Mouse (Mus musculus) neural tube, embryonic 14.5 days (tissue): ENCODE measurements at regions not wholly inside any gene's neighbourhood (a gene's known extent, or its start where the extent isn't known, plus 50 kb on each side); places are given as distances from the start of the nearest gene placed in this dataset.

ENCODE experiments used
- ATAC-seq: fragments of 200-750 bp; cut with Nextera tagmentation; 2 replicates; pipeline ENCODE4 v1.8.0; 2017; ENCODE audit warnings: low read depth, mild to moderate bottlenecking, moderate TSS enrichment, moderate library complexity
- H3K27ac ChIP-seq: fragments of 300-500 bp; sonication (generic); 2 replicates; pipeline ENCODE4 v1.5.1; 2014; ENCODE audit warnings: low read depth, mild to moderate bottlenecking, control low read depth, low read length, moderate library complexity, mixed read lengths
- H3K27me3 ChIP-seq: fragments of 300-500 bp; sonication (generic); 2 replicates; pipeline ENCODE4 v1.6.1; 2014; ENCODE audit warnings: low read length; ENCODE audit not compliant: control insufficient read depth, insufficient read depth
- H3K36me3 ChIP-seq: fragments of 300-500 bp; sonication (generic); 2 replicates; pipeline ENCODE4 v1.6.1; 2014; ENCODE audit warnings: low read length, mixed read lengths; ENCODE audit not compliant: control insufficient read depth, insufficient read depth
- H3K4me1 ChIP-seq: fragments of 300-500 bp; sonication (generic); 2 replicates; pipeline ENCODE4 v1.6.1; 2014; ENCODE audit warnings: low read length; ENCODE audit not compliant: control insufficient read depth, insufficient read depth
- H3K4me2 ChIP-seq: fragments of 300-500 bp; sonication (generic); 2 replicates; pipeline ENCODE4 v1.6.1; 2014; ENCODE audit warnings: mild to moderate bottlenecking, low read depth, low read length, control low read depth
- H3K4me3 ChIP-seq: fragments of 300-500 bp; sonication (generic); 2 replicates; pipeline ENCODE4 v1.5.1; 2014; ENCODE audit warnings: low read depth, low read length, control low read depth, mixed read lengths
- H3K9ac ChIP-seq: fragments of 300-500 bp; sonication (generic); replicated peaks from 2 replicates; pipeline ENCODE4 v1.6.1; 2014; ENCODE audit warnings: low read depth, mild to moderate bottlenecking, control low read depth, low read length, mixed read lengths
- H3K9me3 ChIP-seq: fragments of 300-500 bp; sonication (generic); 2 replicates; pipeline ENCODE4 v1.6.1; 2016; ENCODE audit warnings: low read length; ENCODE audit not compliant: control insufficient read depth
- WGBS: fragments of 180-500 bp; shearing (Covaris S2); extraction: QIAGEN DNeasy Blood & Tissue Kit; methylation state at CpG from one replicate; pipeline ENCODE4 v1.1.7; 2014; 5-methylcytosine and 5-hydroxymethylcytosine counted together

DNA sequence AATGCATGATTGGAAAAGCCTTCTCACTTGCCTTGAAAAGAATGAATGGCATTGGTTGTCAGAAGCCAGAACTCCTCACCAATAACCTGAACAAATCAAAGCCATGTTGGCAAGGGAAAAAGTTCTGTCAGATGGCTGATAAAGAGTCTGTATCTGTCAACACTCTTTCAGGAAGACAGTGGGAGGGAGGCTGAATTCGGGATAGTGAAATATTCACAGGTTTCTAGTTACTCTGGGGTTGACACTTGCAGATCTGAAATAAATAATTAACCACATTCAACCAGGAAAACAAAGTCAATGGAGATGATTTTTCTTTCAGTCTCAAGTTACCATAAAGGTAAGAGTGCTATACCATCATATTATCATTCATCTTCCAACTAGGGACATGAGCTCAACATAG, 56.3 kb upstream of the Ift57 start:
- no peak overlapping the region for H3K4me2 ChIP-seq
- no peaks in the 10 kb centered on the region for H3K4me1 ChIP-seq
- no peak overlapping the region for H3K9ac ChIP-seq
- WGBS: 93% methylated on average over 1 of the region's 1 CpGs
- H3K9me3 ChIP-seq: no peaks in the 10 kb centered on the region
- H3K27ac ChIP-seq: no peak overlapping the region
- H3K36me3 ChIP-seq: no peaks in the 10 kb centered on the region
- H3K4me3 ChIP-seq: no peak overlapping the region
- no peak for ATAC-seq
- H3K27me3 ChIP-seq: no peaks in the 10 kb centered on the region

DNA sequence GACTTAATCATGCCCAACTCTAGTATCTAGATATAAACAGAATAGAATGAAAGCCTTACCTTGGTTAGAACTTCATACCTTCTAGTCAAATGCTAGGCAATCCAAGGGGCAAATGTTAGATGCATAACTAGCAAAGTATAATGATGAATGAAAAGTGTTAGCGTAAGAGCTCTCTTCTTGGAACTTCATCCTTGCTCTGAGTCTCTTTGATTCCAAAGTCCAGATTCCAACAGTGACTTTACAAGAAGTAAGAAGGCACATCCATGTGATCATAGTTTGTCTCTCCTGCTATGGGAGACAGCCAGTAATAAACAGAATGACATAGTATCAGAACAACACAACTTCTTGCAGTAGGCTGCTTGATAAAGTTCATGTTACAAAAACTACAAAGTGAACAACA, 54.6 kb upstream of the Ift57 start:
- Histone ChIP-seq H3K4me2 (no peak overlapping the region), H3K27me3 (no peaks in the 10 kb centered on the region), H3K27ac (no peak overlapping the region), H3K9ac (no peak overlapping the region), H3K4me1 (no peaks in the 10 kb centered on the region), H3K36me3 (no peaks in the 10 kb centered on the region), H3K4me3 (no peak overlapping the region), H3K9me3 (no peaks in the 10 kb centered on the region)
- 100% methylated on average over 1 of the region's 1 CpGs for WGBS
- no peak for ATAC-seq

DNA sequence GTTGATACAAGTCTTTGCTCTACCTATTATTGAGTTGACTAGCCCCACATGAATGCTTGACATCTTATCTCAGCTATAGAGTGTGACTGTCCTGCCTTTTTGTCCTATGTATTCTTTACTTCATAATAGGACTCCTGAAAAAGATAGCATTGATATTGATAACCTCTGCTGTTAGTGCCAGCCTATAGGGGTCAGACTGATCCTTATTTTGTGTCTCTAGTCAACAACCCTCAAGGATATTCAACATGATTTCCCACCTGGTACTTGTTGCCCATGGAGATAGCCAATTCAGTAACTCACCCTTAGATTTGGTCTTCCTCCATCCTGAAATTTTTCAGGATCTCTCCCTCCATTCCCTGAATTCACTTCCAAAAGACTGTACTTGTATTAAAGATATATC, 52.6 kb upstream of the Ift57 start:
- Histone ChIP-seq H3K27ac (no peak overlapping the region), H3K4me2 (no peak overlapping the region), H3K27me3 (no peaks in the 10 kb centered on the region), H3K36me3 (no peaks in the 10 kb centered on the region), H3K4me1 (no peaks in the 10 kb centered on the region), H3K9ac (no peak overlapping the region), H3K4me3 (no peak overlapping the region), H3K9me3 (no peaks in the 10 kb centered on the region)
- no peak for ATAC-seq
